Mouse (Mus musculus): Measurements from ENCODE around the gene Disp1. TPM values are rescaled to one million over a fixed set of nuclear protein-coding genes. Genes with fewer than 3 reads are reported as not detected.

The Disp1 gene
- polyA plus RNA-seq, 1 experiment from 2014 or later: 11.7 TPM

- no peak; the same call in 1 of the 2 replicates for ATAC-seq (ENCODE audit: insufficient read depth, low FRiP score, low read depth)
- Histone ChIP-seq H3K9ac (no peak overlapping the region), H3K27me3 (replicated peaks) (no peaks in the 10 kb centered on the region), H3K4me3 (replicated peaks) (no peak overlapping the region), H3K4me1 (no peaks in the 10 kb centered on the region), H3K4me2 (no peak overlapping the region), H3K9me3 (no peaks in the 10 kb centered on the region), H3K36me3 (no peaks in the 10 kb centered on the region), H3K27ac (no peak overlapping the region)
- WGBS: 61% methylated on average over 11 of the region's 11 CpGs
Observed at GRCm38 (mm10) chr1:183040847-183041382, 180.4 kb downstream of the Disp1 start.

- H3K9me3 ChIP-seq: no peaks in the 10 kb centered on the region
- no peak overlapping the region for H3K27ac ChIP-seq
- H3K4me3 ChIP-seq (replicated peaks): no peak overlapping the region
- no peaks in the 10 kb centered on the region for H3K36me3 ChIP-seq
- no peak for ATAC-seq (ENCODE audit: insufficient read depth, low FRiP score, low read depth)
- no peaks in the 10 kb centered on the region for H3K27me3 ChIP-seq (replicated peaks)
- no peak overlapping the region for H3K9ac ChIP-seq
- WGBS: 58% methylated on average over 6 of the region's 6 CpGs
- H3K4me1 ChIP-seq: no peaks in the 10 kb centered on the region
- H3K4me2 ChIP-seq: no peak overlapping the region
Observed at GRCm38 (mm10) chr1:183039881-183040708, 181.2 kb downstream of the Disp1 start.

GRCm38 (mm10) chr1:183039404-183039803 lies 181.9 kb downstream of the Disp1 start:
- no peak overlapping the region for H3K4me3 ChIP-seq (replicated peaks)
- no peak for ATAC-seq (ENCODE audit: insufficient read depth, low FRiP score, low read depth)
- H3K27ac ChIP-seq: no peak overlapping the region
- no peaks in the 10 kb centered on the region for H3K27me3 ChIP-seq (replicated peaks)
- no peaks in the 10 kb centered on the region for H3K9me3 ChIP-seq
- 74% methylated on average over 7 of the region's 7 CpGs for WGBS
- H3K9ac ChIP-seq: no peak overlapping the region
- no peaks in the 10 kb centered on the region for H3K36me3 ChIP-seq
- no peaks in the 10 kb centered on the region for H3K4me1 ChIP-seq
- no peak overlapping the region for H3K4me2 ChIP-seq

Small RNA genes within 50 kb of the gene (microRNA-seq; reads per million reads assigned to microRNA genes)
- gene Gm24975: not detected

Other genes with a start within 250 kb of the Disp1 start
- gene Aida, start 75.1 kb upstream of the Disp1 start, polyA plus RNA-seq (2015; fragmentation: Nextera tagmentation; extraction: Ambion mirVana): 37.1 and 45.1 TPM in 2 replicates
- gene Brox, start 75.7 kb upstream of the Disp1 start, polyA plus RNA-seq (2015; fragmentation: Nextera tagmentation; extraction: Ambion mirVana): 39.0 and 41.6 TPM in 2 replicates
- gene Mia3, start 148.0 kb upstream of the Disp1 start, polyA plus RNA-seq (2015; fragmentation: Nextera tagmentation; extraction: Ambion mirVana): 90.0 and 103 TPM in 2 replicates
- 18.6 and 19.0 TPM in 2 replicates for gene Taf1a, start 167.5 kb upstream of the Disp1 start, polyA plus RNA-seq (2015; fragmentation: Nextera tagmentation; extraction: Ambion mirVana)
- gene Hhipl2, start 196.7 kb upstream of the Disp1 start, polyA plus RNA-seq (2015; fragmentation: Nextera tagmentation; extraction: Ambion mirVana): 0.10 and 0.67 TPM in 2 replicates